Mouse (Mus musculus) small intestine, adult 2 months (tissue): ENCODE measurements around the gene Ubfd1.

Experiments used
- CTCF ChIP-seq: fragments of 200-500 bp; IDR thresholded peaks from 2 replicates; pipeline ENCODE4 v1.5.1; 2012; ENCODE audit warnings: low read depth, mild to moderate bottlenecking, control low read depth, inconsistent platforms, low read length, moderate library complexity, mixed read lengths; ENCODE audit not compliant: insufficient replicate concordance, insufficient read length; ENCODE audit errors: extremely low read depth
- POLR2A ChIP-seq: fragments of 200-500 bp; IDR thresholded peaks from 2 replicates; pipeline ENCODE4 v1.6.1; 2012; ENCODE audit warnings: low read depth, mild to moderate bottlenecking, control low read depth, inconsistent platforms, low read length, moderate library complexity

- TF ChIP-seq POLR2A (peak; percentile 44; the same call in 1 of the 2 replicates), CTCF (no peak)
Observed at GRCm38 (mm10) chr7:122066945-122067516, at the start of gene Ubfd1, which contains the start of gene Ears2.
